Mouse (Mus musculus) embryonic fibroblast, embryonic 13.5 days (primary cell): ENCODE data around the gene Sprtn. TPM values are rescaled to one million over a fixed set of nuclear protein-coding genes. Genes with fewer than 3 reads are reported as not detected.
A peak's percentile ranks its signal among the peaks of the same experiment; 100 is the strongest.

Experiments
- H3K27ac ChIP-seq: 2 replicates; pipeline ENCODE4 v1.5.1; 2012; ENCODE audit warnings: low read length, control low read depth, inconsistent platforms; ENCODE audit not compliant: insufficient read depth
- H3K4me1 ChIP-seq: 2 replicates; pipeline ENCODE4 v1.6.1; 2011; ENCODE audit warnings: low read length; ENCODE audit not compliant: control insufficient read depth, insufficient read depth
- H3K4me3 ChIP-seq: 2 replicates; pipeline ENCODE4 v1.5.1; 2011; ENCODE audit warnings: mild to moderate bottlenecking, control low read depth, low read length; ENCODE audit not compliant: insufficient read depth
- CTCF ChIP-seq: IDR thresholded peaks from 2 replicates; pipeline ENCODE4 v1.5.1; 2011; ENCODE audit warnings: mild to moderate bottlenecking, control low read depth, low read length, moderate library complexity, borderline replicate concordance; ENCODE audit not compliant: insufficient read depth
- POLR2A ChIP-seq: IDR thresholded peaks from 2 replicates; pipeline ENCODE4 v1.6.1; 2011; ENCODE audit warnings: low read depth, mild to moderate bottlenecking, control low read depth, low read length, moderate library complexity
- polyA plus RNA-seq: library from polyadenylated mRNA; stranded (reverse); fragments of >200 nt; gene quantifications from 2 replicates; pipeline ENCODE4 v1.2.4, GENCODE M21; 2011; ENCODE audit warnings: low read depth; ENCODE audit not compliant: missing spikeins, insufficient read length

Gene Sprtn
- polyA plus RNA-seq, 1 experiment = 18.5 TPM

DNA sequence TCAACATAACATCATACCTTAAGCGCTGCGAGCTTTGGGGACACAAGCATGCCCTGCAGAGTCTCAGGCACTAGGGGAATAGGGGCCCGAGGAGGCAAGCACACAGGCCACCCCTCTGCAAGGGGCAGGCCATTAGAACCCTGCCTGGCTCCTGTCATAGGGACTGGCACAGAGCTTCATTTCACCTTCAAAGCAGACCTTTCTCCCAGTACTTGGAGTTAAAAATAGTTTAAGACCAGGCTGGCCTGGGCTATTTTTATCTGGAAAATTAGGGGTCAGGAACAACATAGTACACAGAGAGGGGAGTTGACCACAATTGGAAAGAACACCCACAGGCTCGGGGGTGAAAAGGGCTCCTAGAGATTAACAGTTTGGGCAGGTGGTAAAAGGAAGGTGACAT is 39.6 kb downstream of the Sprtn start:
- H3K4me1 ChIP-seq = no peaks in the 10 kb centered on the region
- H3K4me3 ChIP-seq = no peak overlapping the region
- TF ChIP-seq CTCF = no peak
- TF ChIP-seq POLR2A = no peak
- no peak overlapping the region for H3K27ac ChIP-seq

DNA sequence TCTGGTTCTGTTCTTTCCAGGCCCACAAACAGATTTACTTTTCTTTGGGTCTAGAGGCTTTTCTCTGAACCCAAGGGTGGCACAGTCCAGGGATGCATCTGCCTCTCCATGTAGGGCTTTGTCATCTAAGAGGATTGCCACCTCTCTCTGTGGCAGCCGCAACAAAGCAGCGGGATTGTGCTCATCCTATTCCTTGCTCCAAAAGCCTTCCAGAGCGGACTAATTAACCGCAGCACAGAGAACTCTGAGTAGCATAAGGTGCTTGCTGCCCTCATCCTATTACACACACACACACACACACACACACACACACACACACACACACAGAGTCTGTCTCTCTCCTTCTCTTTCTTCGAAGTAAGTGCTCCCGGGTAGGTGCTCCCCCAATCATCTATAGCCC is 46.1 kb downstream of the Sprtn start:
- Histone ChIP-seq H3K4me1 (0 out of 2 replicates have a peak, but pooled peaks cover 3% of the 10 kb centered on the region), H3K27ac (no peak overlapping the region), H3K4me3 (no peak overlapping the region)
- TF ChIP-seq CTCF = no peak
- TF ChIP-seq POLR2A = no peak

GRCm38 (mm10) chr8:124944406-124944805 is 46.7 kb downstream of the Sprtn start:
- Histone ChIP-seq H3K4me3 (no peak overlapping the region), H3K4me1 (0 out of 2 replicates have a peak, but pooled peaks cover 3% of the 10 kb centered on the region), H3K27ac (no peak overlapping the region)
- TF ChIP-seq POLR2A (no peak), CTCF (no peak)

- Histone ChIP-seq H3K4me1 (peaks cover 11% of the 10 kb centered on the region; the same call in 1 of the 2 replicates), H3K4me3 (peak overlapping the region; percentile 88), H3K27ac (peak overlapping the region; percentile 57)
- TF ChIP-seq POLR2A (peak; percentile 41; the same call in 1 of the 2 replicates), CTCF (no peak)
Observed at GRCm38 (mm10) chr8:124947865-124948732, 50.4 kb downstream of the Sprtn start.

DNA sequence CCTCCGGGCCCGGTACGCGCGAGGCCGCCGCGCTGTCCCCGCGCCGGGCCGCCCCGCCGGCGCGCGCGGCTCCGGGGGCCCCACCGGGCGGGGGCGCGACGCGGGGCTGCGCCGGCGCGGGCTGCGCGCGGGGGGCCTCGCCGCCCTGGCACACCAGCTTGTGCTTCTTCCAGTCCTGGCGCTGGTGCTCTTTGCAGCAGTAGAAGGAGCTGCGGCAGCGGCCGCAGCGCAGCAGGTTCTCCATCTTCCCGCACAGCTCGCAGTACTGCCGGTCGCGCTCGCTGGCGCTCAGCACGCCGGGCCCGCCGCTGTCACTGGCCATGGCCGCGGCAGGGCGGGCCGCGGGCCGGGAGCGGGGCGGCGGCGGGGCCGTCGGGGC is 51.0 kb downstream of the Sprtn start:
- Histone ChIP-seq H3K27ac (peak overlapping the region; percentile 74), H3K4me3 (peak overlapping the region; percentile 88), H3K4me1 (peaks cover 11% of the 10 kb centered on the region; the same call in 1 of the 2 replicates)
- TF ChIP-seq POLR2A (no peak), CTCF (no peak)

DNA sequence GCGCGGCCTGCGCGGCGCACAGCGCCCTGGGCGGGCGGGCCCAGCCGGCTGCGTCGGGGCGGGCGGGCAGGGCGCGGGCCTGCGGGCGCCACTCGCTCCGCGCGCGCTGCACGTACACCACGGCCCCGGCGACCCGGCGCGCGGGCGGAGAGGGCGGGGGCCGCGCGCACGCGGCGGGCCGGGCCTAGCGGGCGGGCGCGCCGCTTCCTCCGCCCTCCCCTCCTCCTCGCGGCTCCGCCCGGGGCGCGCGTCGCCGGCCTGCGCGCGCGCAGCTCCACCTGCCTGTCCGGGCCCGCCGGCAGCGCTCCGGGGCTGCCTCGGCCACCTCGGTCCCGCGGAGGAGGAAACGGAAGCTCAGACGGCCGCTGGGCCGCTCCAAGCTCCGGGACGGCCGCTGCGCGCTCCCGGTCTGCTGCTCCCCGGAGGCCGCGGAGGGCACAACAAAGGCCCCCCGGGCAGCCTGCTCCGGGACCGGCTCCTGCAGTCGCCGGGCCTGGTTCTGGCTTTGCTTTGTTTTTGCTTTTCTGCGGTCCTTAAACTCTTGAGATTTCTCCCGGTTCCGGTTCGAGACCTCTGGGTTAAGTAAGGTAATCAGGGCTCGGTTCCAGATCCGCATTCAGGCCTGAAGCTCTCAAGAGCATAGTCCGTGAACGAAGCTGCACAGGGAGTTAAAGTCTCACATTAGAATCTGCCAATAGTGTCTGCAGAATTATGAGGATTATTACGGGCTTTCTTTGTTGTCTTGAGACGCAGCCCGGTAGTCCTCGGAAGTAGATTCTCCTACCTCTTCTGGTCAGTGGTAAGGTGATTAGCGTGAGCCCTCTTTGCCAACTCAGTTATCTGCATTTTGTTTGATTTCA is 51.8 kb downstream of the Sprtn start, which contains the start of gene Egln1:
Gene Egln1, minus strand, starts transcription at position 116 of the 860 bp plus-strand sequence.
- peak within 1 kb of the TSS; percentile 83 for H3K27ac ChIP-seq
- H3K4me1 ChIP-seq = peaks cover 11% of the 10 kb centered on the region; the same call in 1 of the 2 replicates
- H3K4me3 ChIP-seq = peak within 1 kb of the TSS; percentile 88
- no peak for TF ChIP-seq CTCF
- peak; percentile 73 for TF ChIP-seq POLR2A

- peaks cover 13% of the 10 kb centered on the region; the same call in 1 of the 2 replicates for H3K4me1 ChIP-seq
- H3K27ac ChIP-seq = peak overlapping the region; percentile 83
- TF ChIP-seq POLR2A (no peak), CTCF (no peak)
- H3K4me3 ChIP-seq = peak overlapping the region; percentile 85
Observed at GRCm38 (mm10) chr8:124950069-124950456, 52.4 kb downstream of the Sprtn start.

GRCm38 (mm10) chr8:124950865-124951264 is 53.2 kb downstream of the Sprtn start:
- H3K4me1 ChIP-seq = peaks cover 13% of the 10 kb centered on the region; the same call in 1 of the 2 replicates
- no peak overlapping the region for H3K27ac ChIP-seq
- peak overlapping the region; percentile 85; the same call in 1 of the 2 replicates for H3K4me3 ChIP-seq
- no peak for TF ChIP-seq CTCF
- no peak for TF ChIP-seq POLR2A

- H3K4me3 ChIP-seq = no peak overlapping the region
- TF ChIP-seq CTCF = no peak
- no peak for TF ChIP-seq POLR2A
- H3K27ac ChIP-seq = no peak overlapping the region
- peaks cover 10% of the 10 kb centered on the region; the same call in 1 of the 2 replicates for H3K4me1 ChIP-seq
Observed at GRCm38 (mm10) chr8:124953188-124953587, 55.5 kb downstream of the Sprtn start.
